Mouse (Mus musculus): ENCODE measurements around the gene Fam229b.

Gene Fam229b

DNA sequence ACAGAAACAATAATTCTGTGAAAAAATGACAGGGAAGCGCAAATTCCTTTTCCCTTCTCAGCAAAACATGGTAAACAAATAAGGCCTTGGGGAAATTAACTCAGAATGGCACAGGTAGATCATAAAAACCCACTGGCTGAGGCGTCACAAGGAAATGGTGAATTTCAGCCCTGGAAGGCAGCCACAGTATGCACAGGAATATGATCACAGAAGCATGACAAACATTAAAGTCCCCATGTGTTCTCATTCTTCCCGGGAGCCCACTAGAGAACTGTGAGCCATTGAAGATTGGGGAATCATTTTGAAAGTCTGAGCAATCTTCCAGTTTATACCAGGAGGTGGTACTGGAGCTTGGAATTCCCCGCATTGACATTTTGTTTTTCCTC lies 24.2 kb downstream of the Fam229b start:
- no peak for DNase-seq

DNA sequence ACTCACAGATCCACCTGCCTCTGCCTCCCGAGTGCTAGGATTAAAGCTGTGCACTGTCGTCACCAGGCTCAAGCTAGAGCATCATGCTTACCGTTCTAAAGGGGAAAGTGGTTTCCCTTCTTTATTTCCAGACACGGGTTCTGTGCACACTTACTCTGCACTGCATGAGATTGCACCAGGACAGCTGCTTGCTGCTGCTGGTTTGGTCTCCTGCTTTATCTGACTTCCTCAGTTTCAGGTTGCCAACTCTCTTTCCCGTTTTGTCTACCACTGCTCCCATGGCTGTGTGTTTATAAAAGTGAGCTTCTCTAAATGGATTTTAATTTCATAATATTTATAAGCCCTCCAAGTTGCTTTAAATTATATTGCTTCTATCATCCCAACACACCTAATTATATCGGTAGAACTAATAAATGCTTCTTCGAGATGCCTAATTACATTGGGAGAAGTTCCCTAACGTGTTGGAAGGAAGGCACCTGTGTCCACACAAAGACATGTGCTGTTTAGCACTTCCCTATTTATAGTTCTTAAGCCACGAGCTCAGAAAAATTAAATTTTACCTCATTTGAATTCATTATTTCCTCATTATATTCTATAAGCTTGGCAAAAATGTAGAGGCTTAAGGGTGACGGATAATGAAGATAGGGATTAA lies 24.8 kb downstream of the Fam229b start:
- DNase-seq, result no peak

- no peak for DNase-seq
These were observed 26.8 kb downstream of the Fam229b start for GRCm38 (mm10) chr10:39106935-39107334.

GRCm38 (mm10) chr10:39106413-39106812 lies 27.3 kb downstream of the Fam229b start:
- DNase-seq, result no peak

GRCm38 (mm10) chr10:39104803-39105449 lies 28.8 kb downstream of the Fam229b start:
- no peak for DNase-seq

GRCm38 (mm10) chr10:39098746-39099145 lies 35.0 kb downstream of the Fam229b start:
- no peak for DNase-seq

- peak; percentile 34 for DNase-seq
These were observed 36.7 kb downstream of the Fam229b start for GRCm38 (mm10) chr10:39096981-39097380.

DNA sequence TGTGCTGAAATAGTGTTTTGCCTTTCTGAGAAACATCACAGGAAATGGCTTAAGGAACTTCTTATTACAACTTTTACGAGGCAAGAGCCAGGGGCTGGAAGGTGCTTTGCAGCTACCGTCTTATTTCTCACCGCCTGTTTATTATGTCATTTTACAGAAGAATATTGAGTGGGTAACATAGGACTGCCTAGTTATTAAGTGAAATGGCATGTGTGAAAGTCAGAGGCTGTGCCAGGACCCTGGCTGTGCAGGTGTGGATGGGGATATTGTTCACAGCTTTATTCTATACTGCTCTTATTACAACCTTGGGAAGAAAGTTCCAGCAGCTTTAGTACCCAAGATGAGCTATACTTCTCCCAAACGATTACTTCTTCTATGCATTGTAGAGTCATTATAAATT lies 61.7 kb downstream of the Fam229b start:
- DNase-seq, result no peak

Data from lung, postnatal 36 days (tissue).